Mouse (Mus musculus) embryonic stem cell, embryonic (primary cell): ENCODE measurements around the gene Baz2a.

Experiments used
- CTCF ChIA-PET, 4 experiments: fragments of 300-600 bp in 2 of 4; fragments of 350-600 bp in 2 of 4; sonication (Branson Sonifier 250); formaldehyde crosslinking; loops; one replicate each; lab custom pipeline; 2022; ENCODE audit warnings: inconsistent platforms in 2 of 4; lab: Charles Lee
- POLR2A ChIA-PET, 4 experiments: fragments of 300-600 bp in 2 of 4; fragments of 350-600 bp in 2 of 4; sonication (Branson Sonifier 250); formaldehyde crosslinking; loops; one replicate each; lab custom pipeline; 2022; ENCODE audit warnings: antibody characterized with exemption in 4 of 4, inconsistent platforms in 1 of 4; lab: Charles Lee

Baz2a gene

DNA sequence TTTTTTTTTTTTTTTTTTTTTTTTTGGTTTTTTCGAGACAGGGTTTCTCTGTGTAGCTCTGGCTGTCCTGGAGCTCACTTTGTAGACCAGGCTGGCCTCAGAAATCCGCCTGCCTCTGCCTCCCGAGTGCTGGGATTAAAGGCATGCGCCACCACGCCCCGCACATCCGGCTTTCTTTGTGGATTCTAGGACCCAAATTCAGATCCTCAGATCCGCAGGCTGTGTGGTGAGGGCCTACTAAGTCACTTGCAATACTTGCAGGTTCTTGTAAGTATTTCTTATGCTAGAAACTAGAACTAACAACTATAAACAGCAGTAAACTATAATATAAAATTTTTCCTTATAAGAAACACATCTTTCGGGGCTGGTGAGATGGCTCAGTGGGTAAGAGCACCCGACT lies 80.0 kb downstream of the Baz2a start:
- CTCF ChIA-PET = interaction anchor here (0.5 to 1.0 kb wide), 7 partner anchors 15 to 823 kb away, joined by 3 to 9 read pairs (median 3); partner anchors contain the start of gene Ankrd52 (in 1 of the 4)
- POLR2A ChIA-PET = interaction anchor here in 3 of 4 experiments (0.6 to 4.8 kb wide), 30 partner anchors 9 to 355 kb away, joined by 3 to 70 read pairs (median 4); partner anchors contain the start of genes Atp5b (in 2 of the 3), Cnpy2 (in 2 of the 3), Cs (in 1 of the 3) and Esyt1 (in 1 of the 3)

DNA sequence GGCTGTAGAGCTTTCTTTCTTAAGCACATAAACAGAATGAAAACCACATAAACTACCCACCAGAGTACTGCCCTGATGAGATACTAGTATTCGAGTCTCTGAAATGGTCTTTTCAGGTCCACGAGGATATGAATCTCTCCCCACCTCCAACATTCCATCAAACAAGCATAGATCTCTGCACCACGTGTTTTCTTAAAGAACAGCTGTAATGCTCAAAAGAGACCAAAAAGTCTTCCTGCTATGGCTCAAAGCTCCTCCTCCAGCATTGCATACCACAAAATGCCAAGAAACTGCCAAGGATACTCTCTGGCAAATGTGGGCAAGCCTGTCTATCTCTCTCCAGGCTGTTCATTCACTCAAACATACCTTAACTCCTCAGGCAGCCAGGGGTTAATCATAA lies 83.9 kb downstream of the Baz2a start:
- ChIA-PET POLR2A (interaction anchor here in 2 of 4 experiments (0.6 to 14.3 kb wide), 19 partner anchors 8 to 351 kb away, joined by 3 to 210 read pairs (median 5); partner anchors contain the start of genes Baz2a (in 2 of the 2), Esyt1 (in 1 of the 2) and Naca (in 1 of the 2)), CTCF (interaction anchor here in 1 of 4 experiments (0.5 kb wide), 1 partner anchor 123 kb away, joined by 3 read pairs; no protein-coding TSS in a partner anchor)

DNA sequence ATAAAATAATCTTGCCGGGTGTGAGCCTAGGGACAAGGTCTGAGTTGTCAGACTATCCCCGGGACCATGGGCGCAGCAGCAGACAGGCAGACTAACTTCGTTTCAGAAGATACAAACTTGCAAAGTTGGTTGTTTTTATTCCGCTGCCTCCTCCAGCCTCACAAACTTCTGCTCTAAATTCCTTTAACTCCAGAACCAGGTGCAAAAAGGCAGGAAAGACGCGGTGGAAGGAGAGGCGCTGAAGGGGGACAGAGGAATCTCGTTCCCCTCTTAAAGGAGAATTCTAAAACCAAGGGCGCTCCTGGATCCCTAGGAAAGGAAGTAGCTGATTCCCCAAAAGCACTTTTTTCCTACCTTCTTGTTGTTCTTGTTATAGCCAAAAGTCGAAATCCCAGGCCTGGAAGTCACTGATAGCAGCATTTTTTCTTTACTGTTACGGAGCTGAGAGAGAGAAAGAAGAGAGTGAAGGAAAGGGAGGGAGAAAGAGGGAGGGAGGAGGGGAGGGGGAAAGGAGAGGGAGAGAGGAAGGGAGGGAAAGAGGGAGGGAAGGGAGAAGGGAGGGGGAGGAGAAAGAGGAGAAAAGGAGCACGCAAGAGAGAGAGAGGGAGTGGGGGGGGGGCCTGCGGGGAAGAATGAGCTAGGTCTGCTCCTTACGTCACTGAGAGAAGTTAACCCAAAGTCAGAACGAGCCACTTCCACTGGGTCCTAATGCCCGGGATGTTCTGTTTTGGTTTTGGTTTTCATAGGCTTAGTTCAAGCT lies 84.8 kb downstream of the Baz2a start:
- ChIA-PET CTCF (interaction anchor here (0.6 to 2.9 kb wide), 20 partner anchors 10 to 591 kb away, joined by 3 to 25 read pairs (median 4); partner anchors contain the start of gene Baz2a (in 1 of the 4)), POLR2A (interaction anchor here (0.6 to 14.3 kb wide), 61 partner anchors 8 to 555 kb away, joined by 3 to 210 read pairs (median 4); partner anchors contain the start of genes Gls2 (in 3 of the 4), Baz2a (in 2 of the 4), Cnpy2 (in 2 of the 4) and Naca (in 2 of the 4))

DNA sequence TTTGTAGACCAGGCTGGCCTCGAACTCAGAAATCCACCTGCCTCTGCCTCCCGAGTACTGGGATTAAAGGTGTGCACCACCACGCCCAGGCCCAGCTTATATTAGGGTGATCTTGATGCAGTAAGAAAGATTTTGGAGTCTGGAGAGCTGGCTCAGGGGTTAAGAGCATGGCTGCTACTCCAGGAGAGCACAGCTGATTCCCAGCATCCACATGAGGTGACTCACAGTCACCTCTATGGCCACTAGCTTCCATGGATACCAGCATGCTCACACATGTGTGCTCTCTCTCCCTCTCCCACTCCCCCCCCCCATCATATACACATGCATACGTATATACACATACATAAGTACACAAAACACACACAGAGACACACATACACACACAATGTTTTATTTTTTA lies 85.9 kb downstream of the Baz2a start:
- ChIA-PET POLR2A (interaction anchor here (0.5 to 14.3 kb wide), 34 partner anchors 8 to 854 kb away, joined by 3 to 210 read pairs (median 5); partner anchors contain the start of genes Baz2a (in 2 of the 4), Cnpy2 (in 2 of the 4), Atp5b (in 1 of the 4) and Gls2 (in 1 of the 4)), CTCF (interaction anchor here (0.6 to 2.9 kb wide), 13 partner anchors 9 to 234 kb away, joined by 3 to 25 read pairs (median 4); partner anchors contain the start of genes Nabp2 (in 1 of the 4) and Rnf41 (in 1 of the 4))
